Mouse (Mus musculus) brain, embryonic 14.5 days (tissue): ENCODE data around the gene Fndc3b.

Source experiments
- CTCF ChIP-seq: fragments of 200-500 bp; IDR thresholded peaks from 2 replicates; pipeline ENCODE4 v1.5.1; 2012; ENCODE audit warnings: inconsistent platforms, mild to moderate bottlenecking, moderate library complexity, borderline replicate concordance; ENCODE audit not compliant: insufficient read depth, insufficient read length; ENCODE audit errors: extremely low read depth
- POLR2A ChIP-seq: fragments of 200-500 bp; IDR thresholded peaks from 2 replicates; pipeline ENCODE4 v1.6.1; 2012; ENCODE audit warnings: mild to moderate bottlenecking, inconsistent platforms, borderline replicate concordance; ENCODE audit not compliant: poor library complexity, insufficient read depth, insufficient read length, severe bottlenecking; ENCODE audit errors: extremely low read depth

DNA sequence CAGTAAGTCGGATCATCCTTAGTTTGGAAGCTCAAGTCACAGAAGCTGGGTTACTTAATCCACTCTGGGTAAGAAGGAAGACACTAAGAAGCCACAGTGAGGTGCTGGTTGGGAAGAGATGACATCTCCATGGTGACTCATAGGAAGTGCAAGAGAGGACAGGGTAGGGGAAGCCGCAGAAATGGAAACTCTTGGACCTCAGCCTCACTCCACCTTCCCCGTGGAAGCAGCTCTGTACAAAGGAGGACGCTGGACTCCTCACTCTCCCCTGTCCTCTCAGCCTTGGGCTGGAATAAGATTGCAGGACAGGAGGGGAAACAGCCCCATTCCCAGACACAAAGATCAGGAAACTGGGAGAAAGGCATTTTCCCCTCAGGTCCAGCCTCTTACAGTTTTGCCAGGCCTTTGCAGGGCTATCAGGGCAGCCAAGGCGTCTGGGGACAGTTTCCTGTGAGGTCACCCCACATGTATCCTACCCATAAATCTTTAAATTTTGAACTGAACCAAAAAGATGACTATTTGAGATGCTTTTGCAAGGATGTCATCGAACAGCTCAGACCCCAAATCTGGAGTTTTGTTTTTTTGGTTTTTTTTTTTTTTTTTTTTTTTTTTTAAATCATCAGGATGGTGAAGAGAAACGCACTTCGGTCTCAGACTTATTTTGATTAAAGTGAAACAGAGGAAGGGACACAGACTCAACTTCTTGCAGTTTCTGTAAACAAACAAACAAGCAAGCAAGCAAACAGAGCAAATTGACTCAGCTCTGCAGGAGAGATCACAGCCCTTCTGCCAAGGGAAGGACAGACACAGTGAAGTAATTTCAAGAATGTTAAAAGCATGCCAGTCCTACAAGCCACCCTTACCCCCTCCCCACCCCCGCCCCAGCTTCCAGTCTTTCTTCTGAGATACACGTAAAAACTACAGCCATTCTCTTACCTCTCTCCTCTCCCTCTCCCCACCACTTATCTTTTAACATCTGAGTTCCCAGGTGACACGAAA, 126.2 kb downstream of the Fndc3b start:
- TF ChIP-seq CTCF (no peak), POLR2A (no peak)
